Mouse (Mus musculus): ENCODE measurements at regions not wholly inside any gene's neighbourhood (a gene's known extent, or its start where the extent isn't known, plus 50 kb on each side); places are given as distances from the start of the nearest gene placed in this dataset.
A peak's percentile ranks its signal among the peaks of the same experiment; 100 is the strongest.

GRCm38 (mm10) chr11:19827996-19828395 lies 96.2 kb upstream of the Spred2 start:
- DNase-seq (ENCODE audit: low spot score) = no peak

DNA sequence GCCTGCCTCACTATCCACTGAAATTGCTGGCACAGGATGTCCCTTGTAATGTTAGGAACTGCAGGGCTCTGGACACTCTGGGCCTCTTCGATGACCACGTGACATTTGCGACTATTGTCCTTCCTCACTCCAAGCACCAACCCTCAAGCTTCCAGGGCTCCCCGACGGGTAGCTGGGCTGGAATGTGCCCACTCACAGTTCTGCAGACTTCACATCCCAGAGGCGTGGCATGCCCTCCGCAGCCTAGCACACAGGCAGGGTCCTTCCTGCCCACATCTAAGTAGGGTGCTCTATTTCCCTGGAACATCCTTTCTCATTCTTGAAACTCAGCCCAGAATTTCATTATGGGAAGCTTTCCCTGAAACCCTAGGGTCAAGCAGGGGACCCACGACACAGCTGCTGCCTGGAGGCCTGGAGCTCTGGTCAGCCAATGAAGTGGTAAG lies 95.2 kb upstream of the Spred2 start:
- no peak for DNase-seq (ENCODE audit: low spot score)

- no peak for DNase-seq (ENCODE audit: low spot score)
Measured at GRCm38 (mm10) chr11:19829564-19830279, 94.5 kb upstream of the Spred2 start.

- DNase-seq (ENCODE audit: low spot score) = peak; percentile 57
Measured at GRCm38 (mm10) chr11:19830280-19831062, 93.7 kb upstream of the Spred2 start.

GRCm38 (mm10) chr11:19834561-19834960 lies 89.6 kb upstream of the Spred2 start:
- no peak for DNase-seq (ENCODE audit: low spot score)

DNA sequence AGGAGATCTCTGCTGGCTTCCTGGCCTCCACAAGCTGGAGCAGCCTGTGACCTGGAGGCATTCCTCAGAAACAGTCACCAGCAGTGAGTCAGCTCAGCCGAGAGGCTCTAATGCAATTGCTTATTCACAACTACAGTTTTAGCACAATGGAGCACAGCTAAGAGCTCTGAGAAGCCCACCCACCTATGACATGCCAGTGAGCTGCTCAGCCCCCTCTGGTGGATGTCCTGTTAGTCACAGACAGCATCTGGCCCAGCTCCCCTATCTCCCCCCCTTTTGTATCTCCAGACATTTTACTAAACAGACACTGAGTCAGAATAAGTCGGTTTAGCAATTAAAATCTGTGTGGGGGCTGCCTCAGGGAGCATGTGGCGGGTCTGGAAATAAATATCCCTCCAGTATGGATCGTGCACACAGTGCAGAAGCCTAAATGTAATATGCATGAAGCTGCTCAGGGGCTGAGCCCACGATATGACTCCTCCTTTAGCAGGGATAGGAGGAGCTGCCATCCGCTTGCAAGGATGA lies 88.9 kb upstream of the Spred2 start:
- no peak for DNase-seq (ENCODE audit: low spot score)

DNA sequence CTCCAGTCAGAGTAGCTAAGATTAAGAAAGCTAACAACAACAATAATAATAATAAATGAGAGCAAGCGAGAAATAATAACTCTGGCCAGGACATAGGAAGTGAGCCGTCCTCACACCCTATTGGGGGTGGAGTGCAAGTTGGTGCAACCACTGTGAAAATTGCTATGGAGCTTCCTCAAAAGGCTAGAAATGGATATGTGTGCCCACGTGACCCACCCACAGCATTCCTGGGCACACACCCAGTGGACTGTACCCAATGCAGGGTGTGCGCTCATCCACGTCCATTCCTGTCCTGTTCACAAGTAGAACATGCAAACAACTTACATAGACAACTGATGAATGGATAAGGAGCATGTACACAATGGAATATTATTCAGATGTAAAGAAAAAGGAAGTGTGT lies 85.2 kb upstream of the Spred2 start:
- DNase-seq (ENCODE audit: low spot score) = no peak

DNA sequence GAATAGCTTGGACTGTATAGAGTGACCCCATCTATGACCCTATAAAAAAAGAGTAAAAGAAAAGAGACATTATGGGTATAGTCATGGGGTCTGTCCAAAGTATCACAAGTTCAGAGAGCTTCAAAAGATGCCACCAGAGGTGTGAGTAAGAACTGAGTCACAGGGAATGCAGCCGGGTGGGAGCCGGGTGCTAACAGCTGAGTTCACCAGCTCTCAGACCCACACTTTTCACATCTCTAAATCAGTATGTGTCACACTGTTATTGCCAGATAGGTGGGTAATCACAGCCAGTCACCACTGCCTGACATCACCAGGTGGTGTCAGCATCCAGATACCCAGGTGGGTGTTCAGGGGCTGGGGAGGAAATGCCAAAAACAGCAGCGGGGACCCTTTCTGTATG lies 81.1 kb upstream of the Spred2 start:
- DNase-seq (ENCODE audit: low spot score) = no peak

DNA sequence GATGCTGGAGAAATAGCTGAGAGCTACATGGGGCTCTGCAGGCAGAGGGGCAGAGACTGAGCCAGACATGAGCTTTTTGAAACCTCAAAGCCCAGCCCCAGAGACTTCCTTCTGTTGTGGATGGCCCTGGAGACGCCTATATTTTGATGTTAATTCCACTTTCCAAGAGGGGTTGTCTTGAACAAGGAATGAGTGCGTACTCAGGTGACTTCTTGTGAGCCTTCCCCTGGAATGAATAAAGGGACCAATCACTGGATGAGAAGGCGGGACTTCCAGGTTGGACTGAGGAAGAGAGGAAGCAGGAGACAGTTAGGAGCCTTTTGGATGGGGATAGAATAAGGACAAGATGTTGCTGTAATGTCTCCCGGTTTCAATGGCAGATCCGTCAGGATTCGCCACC lies 76.3 kb upstream of the Spred2 start:
- DNase-seq (ENCODE audit: low spot score) = no peak

- no peak for DNase-seq (ENCODE audit: low spot score)
Measured at GRCm38 (mm10) chr11:19848412-19848811, 75.8 kb upstream of the Spred2 start.

GRCm38 (mm10) chr11:19849347-19849811 lies 74.8 kb upstream of the Spred2 start:
- no peak for DNase-seq (ENCODE audit: low spot score)

- DNase-seq (ENCODE audit: low spot score) = no peak
Measured at GRCm38 (mm10) chr11:19849844-19850420, 74.2 kb upstream of the Spred2 start.

- no peak for DNase-seq (ENCODE audit: low spot score)
Measured at GRCm38 (mm10) chr11:19851022-19851615, 73.1 kb upstream of the Spred2 start.

DNA sequence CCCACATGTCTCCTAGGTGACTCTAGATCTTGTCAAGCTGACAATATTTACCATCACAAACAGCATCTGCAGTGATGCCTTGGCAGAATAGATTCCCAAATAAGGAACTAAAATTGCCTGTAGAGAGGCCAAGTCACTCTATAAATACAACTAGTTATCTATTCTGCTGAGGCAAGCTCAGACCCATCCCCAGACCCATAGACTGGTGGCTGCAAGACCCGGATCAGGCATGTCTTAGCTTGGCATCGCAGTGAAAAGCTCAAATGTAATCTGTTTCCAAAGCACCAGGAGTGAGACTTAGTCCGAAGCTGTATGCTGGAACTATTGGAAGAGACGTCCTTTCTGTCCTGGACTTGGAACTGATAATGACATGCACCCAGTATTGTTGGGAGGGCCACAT lies 62.6 kb upstream of the Spred2 start:
- DNase-seq (ENCODE audit: low spot score) = no peak

DNA sequence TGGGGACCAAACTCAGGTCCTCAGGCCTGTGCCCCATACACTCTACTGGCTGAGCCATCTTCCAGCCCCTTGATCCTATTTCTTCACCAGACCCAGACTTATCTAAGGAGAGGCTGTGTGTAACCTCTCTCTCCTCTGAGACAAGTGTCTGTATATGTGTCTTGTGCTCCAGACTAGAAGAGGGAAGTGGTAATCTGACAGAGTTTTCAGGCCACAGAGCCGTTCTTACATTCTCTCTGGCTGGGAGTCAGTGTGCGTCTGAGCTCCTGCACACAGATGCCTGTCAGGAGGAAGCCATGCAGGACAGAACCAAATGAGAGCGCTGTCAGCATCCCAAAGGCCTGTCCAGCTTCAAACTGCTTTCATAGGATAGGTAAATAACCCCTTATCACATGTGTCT lies 60.8 kb upstream of the Spred2 start:
- no peak for DNase-seq (ENCODE audit: low spot score)

- no peak for DNase-seq (ENCODE audit: low spot score)
Measured at GRCm38 (mm10) chr11:19866262-19866661, 57.9 kb upstream of the Spred2 start.

DNA sequence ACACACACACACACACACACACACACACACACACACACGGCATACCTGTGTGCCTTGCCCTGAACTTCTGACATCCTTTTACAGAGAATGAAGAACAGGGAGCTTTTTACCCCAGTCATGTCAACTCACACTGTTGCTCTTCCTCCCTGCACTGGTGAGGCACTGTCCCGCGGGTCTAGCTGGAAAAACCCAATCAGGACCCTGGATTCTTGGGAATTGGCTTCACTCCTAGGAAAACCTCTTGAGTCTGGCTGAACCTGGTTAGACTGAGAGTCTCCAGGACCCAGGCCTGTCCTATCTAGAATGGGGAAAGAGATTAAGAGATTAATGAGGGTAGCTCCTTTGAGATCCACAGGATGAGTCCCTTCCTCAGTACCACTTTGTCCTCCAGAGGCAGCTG lies 54.5 kb upstream of the Spred2 start:
- DNase-seq (ENCODE audit: low spot score) = no peak

DNA sequence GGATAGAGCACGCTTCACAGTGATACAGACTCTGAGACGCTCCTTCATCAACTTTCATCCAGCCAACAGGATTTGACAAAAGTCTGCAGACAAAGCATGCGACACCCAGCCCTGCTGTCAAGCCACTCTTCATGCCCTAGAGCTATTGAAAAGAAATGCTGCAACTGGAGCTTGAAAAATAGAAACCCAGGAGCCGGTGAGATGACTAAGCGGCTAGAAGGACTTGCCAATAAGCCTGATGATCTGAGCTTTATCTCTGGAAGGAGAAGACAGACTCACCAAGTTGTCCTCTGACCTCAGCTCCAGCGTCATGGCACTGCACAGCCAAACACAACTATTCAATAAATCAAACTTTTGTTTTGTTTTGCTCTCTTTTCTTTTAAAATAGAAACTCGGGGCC lies 54.0 kb upstream of the Spred2 start:
- no peak for DNase-seq (ENCODE audit: low spot score)

- DNase-seq (ENCODE audit: low spot score) = no peak
Measured at GRCm38 (mm10) chr11:19873796-19874195, 50.4 kb upstream of the Spred2 start.
